Mouse (Mus musculus): ENCODE data around the gene Strap. TPM values are rescaled to one million over a fixed set of nuclear protein-coding genes. Genes with fewer than 3 reads are reported as not detected.

Strap gene
- total RNA-seq, 1 experiment from 2014 or later, result 111 TPM

- DNase-seq, result no peak
Measured at GRCm38 (mm10) chr6:137722220-137722931, 12.5 kb upstream of the Strap start.

- DNase-seq, result peak; percentile 54
Measured at GRCm38 (mm10) chr6:137723898-137724297, 11.0 kb upstream of the Strap start.

GRCm38 (mm10) chr6:137734460-137734845 is 425 bp upstream of the Strap start:
- no peak for DNase-seq

DNA sequence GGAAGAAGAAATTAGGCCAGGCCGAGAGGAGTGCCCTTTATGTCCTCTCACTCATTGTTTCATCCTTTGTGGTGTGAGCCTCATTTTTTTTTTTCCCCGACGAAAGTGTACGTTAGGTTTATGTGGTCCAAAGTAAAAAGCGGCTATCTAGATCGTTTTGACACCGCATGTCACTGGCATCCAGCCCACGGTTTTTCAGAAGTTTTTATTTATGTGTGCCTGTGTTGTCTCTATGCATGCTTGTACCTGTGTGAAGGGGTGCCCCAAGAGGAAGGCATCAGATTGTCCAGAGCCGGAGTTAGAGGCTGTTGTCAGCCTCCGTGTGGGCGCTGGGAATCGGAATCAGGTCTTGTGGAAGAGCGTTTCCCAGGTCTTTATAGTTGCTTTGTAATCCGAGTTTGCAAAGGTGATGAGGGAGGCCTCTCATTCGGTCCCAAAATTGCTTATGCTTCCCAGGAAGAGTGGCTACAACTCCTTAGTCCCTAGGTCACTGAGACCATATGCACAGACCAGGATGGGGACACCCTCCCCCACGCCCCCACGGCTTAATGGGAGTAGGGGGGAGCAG is 877 bp downstream of the Strap start:
- peak; percentile 21 for DNase-seq

GRCm38 (mm10) chr6:137740972-137741371 is 6.1 kb downstream of the Strap start:
- no peak for DNase-seq

DNA sequence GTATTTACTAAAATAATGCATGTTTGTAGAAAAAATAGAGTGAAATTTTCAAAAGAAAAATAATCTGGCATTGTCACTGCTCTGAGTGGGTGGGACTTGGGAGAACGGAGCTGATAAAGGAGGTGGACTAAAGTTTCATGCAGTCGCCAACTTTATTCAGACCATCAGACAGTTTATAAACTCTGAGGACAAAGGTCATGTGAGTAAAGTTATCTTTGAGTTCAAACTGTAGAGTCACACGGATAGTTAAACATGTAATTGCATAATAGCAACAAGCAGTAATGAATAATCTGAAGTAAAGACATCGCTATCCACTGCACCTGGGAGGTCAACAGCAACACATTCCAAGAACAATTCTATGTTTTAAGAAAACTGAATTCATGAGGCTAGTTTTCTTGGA is 9.8 kb downstream of the Strap start:
- no peak for DNase-seq

DNA sequence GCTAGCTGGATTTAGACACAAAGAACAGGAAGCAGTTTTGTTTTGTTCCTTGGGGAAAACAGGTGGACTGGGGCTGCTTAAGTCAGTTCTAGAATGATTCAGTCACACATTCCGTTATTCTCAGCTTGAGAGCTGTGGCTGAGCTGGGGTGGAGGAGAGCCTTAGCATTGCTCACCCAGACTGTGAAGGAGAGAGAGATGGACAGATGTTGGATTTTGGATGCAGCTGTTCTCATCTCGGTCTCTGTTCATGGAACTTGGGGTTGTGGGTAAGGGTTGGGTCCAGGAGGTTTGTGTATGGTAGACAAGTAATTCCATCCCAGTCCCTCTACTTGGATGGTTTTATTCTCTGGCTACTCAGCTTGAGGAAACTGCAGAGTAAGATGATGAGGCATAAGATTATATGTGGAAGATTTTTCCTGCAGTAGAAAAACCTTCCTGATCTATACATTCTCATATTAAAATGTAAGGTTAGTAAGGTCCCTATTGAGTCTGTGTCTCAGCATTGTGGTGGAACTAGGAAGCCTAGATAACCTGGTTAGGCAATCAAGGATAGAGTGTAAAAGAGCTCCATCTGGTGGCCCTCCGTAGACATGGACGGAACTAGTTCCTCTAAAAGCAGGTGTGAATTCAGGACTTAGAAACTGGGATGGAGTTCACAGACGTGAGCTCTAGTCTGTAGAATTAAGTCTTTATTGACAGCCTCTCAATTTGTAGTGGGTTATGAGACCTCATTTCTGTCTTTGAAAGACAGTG is 12.5 kb downstream of the Strap start:
- peak; percentile 24 for DNase-seq

- DNase-seq, result no peak
Measured at GRCm38 (mm10) chr6:137751551-137752274, 16.8 kb downstream of the Strap start.

GRCm38 (mm10) chr6:137752275-137752655 is 17.4 kb downstream of the Strap start:
- no peak for DNase-seq

DNA sequence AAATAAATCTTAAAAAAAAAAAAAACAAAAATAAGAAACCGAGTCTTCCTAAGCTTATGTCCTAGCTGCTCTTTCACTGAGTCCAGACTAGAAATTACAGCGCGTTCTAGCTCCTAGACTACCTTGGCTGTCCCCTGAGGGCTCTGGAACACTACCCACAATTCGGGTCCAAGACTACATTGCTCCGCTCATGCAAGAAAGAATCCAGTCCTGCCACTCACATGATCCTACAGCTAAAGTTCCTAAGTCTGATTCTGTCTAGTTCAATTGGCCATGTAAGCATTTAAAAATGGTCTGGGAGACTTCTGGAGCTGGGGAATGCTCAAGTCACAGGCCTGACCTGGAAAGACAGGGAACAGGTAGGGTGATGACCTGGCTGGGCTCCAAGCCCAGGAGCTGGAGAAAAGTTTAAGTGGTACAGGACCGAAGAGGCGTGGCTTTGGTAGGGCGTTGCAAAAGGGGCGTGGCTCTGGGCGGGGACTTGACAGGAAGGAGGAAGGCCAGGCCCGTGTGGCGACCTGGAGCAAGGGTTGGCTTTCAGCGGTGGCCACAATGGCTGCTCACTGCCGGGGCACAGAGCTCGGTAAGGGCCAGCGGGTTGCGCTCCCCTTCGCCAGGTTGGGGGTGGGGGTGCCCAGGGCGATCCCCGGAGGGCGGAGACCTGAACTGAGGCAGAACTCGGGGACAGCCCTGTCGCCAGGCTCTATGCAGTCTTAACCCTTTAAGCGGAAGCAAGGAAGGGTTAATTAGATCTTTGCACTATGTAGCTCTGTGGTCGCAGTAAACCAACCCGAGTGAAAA is 19.4 kb downstream of the Strap start, which contains the start of gene Dera:
Gene Dera (plus strand): TSS at position 491 of the 801 bp plus-strand sequence.
- DNase-seq, result peak; percentile 94

- DNase-seq, result no peak
Measured at GRCm38 (mm10) chr6:137754857-137755232, 20.0 kb downstream of the Strap start.

DNA sequence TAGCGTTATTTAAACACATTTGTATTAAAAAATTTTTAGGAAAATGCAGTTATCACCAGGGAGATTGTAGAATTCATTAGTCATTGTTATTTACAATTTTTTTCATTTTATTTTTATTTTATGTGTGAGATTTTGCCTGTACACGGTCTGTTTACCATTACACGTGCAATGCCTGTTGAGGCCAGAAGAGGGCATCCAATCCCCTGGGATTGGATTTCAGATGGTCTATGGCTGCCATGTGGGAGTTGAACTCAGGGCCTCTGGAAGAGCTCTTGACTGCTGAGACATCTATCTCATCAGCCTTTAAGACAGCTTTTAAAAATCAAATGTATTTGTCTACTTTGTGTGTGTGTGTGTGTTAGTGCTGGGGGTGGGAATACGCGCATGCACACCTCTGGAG is 21.4 kb downstream of the Strap start:
- peak; percentile 60 for DNase-seq

DNA sequence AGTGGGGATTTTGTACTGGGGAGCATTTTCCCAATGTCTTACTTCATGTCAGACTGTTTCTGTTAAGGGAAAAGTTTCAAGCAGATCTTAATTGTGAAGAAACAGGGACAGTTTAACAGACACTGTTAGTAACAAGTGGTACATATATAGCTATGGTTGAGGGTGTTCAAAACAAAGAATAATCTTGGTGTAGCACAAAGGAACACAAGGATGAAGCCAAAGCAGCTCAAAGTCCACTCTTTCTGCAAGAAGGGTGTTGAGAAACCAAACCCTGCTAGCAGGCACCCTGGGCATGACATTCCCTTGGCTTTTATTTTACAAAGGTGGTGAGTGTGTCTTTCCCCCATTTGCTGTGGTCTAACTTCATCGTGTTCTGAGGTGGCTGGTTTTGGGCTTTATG is 23.0 kb downstream of the Strap start:
- no peak for DNase-seq

- no peak for DNase-seq
Measured at GRCm38 (mm10) chr6:137759681-137760080, 24.8 kb downstream of the Strap start.

DNA sequence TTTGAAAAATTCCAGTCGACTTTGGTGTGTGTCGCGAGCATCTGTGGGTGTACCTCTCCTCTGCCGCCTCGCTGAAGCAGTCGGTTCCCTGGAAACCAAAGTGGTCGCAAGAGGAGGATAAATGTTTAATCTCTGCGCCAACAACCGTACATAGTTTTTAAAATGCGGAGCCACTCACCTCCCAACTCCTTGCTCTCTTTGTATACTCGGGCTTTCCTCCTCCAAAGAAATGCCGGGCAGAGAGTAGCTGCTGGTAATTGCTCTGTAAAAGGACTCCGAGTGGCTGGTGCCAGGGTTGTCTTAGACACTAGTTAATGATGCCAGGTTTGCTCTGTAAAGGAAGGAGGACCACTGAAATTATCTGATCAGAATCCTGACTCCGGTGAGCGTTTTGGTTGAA is 26.1 kb downstream of the Strap start:
- DNase-seq, result no peak

- DNase-seq, result no peak
Measured at GRCm38 (mm10) chr6:137764572-137765210, 29.8 kb downstream of the Strap start.

DNA sequence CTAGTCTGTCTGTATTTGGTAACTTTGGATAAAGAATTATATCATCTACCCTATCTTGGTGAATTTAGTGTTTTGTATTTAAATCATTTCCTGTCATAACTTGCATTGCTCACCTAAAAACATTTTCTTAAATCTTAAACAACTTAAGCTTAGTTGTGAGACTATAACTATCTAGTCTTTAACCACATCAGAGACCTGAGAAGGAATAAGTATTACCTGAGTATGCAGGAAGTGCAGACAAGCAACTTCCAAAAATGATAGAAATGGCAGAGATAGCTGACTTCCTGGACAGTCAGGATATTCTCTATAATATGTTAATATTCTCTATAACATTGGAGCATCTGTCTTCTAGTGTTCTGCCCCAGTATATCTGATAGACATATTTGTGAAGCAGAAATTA is 31.3 kb downstream of the Strap start:
- DNase-seq, result no peak

DNA sequence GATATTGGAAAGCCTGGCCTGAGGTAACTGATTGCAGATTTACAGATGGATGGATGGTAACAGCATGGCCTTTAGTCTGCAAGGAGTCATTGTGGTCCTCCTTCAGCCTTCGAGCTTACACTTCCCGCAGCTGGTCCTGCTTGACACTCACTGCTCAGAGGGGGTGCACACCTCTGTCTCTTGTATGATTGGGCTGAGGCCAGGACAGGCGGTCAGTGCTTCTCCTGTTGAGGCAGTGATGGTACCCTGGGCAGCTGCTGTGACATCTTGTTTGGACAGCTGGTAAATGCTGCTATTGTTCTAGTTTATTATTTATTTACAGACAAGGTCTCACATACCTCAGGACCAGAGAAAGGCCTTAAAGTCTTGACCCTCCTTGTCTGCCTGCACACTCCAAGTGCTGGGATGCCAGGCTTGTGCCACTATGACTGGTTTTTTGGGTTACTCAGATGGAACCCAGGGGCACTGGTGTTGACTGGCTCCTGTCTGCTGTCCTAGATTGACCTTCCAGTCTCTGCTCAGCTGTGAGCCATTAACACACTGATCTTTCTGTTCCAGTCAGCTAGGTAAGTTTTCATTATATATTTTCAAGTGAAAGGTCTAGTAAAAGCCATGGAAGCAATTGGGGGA is 36.9 kb downstream of the Strap start:
- no peak for DNase-seq

DNA sequence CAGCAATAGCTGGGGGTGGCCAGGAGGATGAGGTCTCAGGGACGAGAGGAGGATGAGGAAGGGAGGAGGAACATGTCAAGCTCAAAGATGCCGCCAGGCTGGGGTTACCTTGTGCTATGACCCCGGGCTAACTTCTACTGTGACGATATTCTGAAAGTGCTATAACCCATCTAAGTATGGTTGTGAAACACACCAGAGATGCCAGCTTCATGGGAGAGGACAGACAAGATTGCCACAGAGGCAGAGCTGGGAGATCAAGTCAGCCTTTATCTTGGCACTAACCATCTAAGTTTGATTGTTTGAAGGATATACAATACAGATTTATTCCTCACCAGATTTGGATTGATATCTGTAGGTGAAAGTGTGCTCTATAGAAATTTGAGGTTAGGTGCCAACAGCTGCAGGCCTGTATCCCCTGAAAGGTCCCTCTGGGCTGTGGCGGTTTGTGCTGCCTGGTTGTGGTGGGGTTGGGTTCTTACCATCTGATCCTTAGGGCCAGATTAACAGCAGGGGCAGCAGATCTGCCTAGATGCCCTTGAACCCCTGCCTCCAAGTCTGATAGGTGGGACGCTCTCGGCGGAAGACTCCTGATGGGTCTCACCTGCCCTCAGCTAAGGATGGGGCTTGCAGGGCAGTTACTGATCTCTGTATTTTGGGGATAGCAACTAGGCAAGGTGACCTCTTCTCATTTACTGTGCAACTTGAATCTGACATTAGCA is 38.2 kb downstream of the Strap start:
- no peak for DNase-seq

GRCm38 (mm10) chr6:137773637-137774028 is 38.8 kb downstream of the Strap start:
- DNase-seq, result no peak

Data from adrenal gland, postnatal 14 days (tissue).